Mouse (Mus musculus) olfactory bulb, adult 2 months (tissue): ENCODE measurements around the gene Lacc1. TPM values are rescaled to one million over a fixed set of nuclear protein-coding genes. Genes with fewer than 3 reads are reported as not detected.
"Not testable (repeated sequence)": the region's sequence is repeated elsewhere in the genome, so short reads cannot be mapped to it uniquely, and the experiment has no call there.

Experiments
- H3K27ac ChIP-seq: fragments of 200-500 bp; 2 replicates; pipeline ENCODE4 v1.5.1; 2012; ENCODE audit warnings: low read depth, low read length; ENCODE audit not compliant: insufficient read depth
- H3K4me1 ChIP-seq: fragments of 200-500 bp; 2 replicates; pipeline ENCODE4 v1.6.1; 2012; ENCODE audit warnings: low read length; ENCODE audit not compliant: control insufficient read depth, insufficient read depth
- H3K4me3 ChIP-seq: fragments of 200-500 bp; 2 replicates; pipeline ENCODE4 v1.5.1; 2012; ENCODE audit warnings: mild to moderate bottlenecking, low read depth, low read length, moderate library complexity; ENCODE audit not compliant: insufficient read depth
- CTCF ChIP-seq: fragments of 200-500 bp; IDR thresholded peaks from 2 replicates; pipeline ENCODE4 v1.5.1; 2012; ENCODE audit warnings: low read depth, mild to moderate bottlenecking, low read length, moderate library complexity; ENCODE audit not compliant: insufficient read depth
- POLR2A ChIP-seq: fragments of 200-500 bp; IDR thresholded peaks from 2 replicates; pipeline ENCODE4 v1.6.1; 2012; ENCODE audit warnings: mild to moderate bottlenecking, low read depth, low read length, moderate library complexity; ENCODE audit not compliant: insufficient read depth
- WGBS: fragments of 180-500 bp; shearing (Covaris S2); methylation state at CpG from one replicate; pipeline ENCODE4 v1.1.7; 2018; 5-methylcytosine and 5-hydroxymethylcytosine counted together
- polyA plus RNA-seq: library from polyadenylated mRNA; stranded (reverse); fragments of >200 nt; gene quantifications from 2 replicates; pipeline ENCODE4 v1.2.4, GENCODE M21; 2012; ENCODE audit warnings: low replicate concordance; ENCODE audit not compliant: missing spikeins, insufficient read depth, insufficient read length

The Lacc1 gene
- polyA plus RNA-seq, 1 experiment: not detected

DNA sequence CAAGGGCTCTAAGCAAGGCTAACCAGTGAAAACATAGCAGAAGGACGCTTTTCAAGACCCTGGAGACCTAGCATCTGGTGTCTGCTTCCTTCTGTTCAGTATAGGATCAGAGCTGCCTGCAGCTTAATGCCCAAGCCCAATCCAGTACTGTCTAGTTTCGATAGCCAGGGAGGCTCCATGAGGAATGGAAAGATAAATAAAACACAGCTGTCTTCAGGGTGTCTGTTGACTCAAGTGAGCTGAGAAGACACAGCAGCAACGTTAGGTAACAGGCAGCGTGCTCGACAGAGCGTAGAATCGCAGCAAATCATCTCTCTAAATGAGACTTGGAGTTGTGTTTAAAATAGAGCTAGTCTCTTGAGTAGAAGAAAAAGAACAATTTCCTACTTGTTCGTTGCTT lies 32.0 kb downstream of the Lacc1 start:
- no peak overlapping the region for H3K27ac ChIP-seq
- no peak overlapping the region for H3K4me3 ChIP-seq
- WGBS: 82% methylated on average over 8 of the region's 8 CpGs
- H3K4me1 ChIP-seq: no peaks in the 10 kb centered on the region
- no peak for TF ChIP-seq POLR2A
- no peak for TF ChIP-seq CTCF

DNA sequence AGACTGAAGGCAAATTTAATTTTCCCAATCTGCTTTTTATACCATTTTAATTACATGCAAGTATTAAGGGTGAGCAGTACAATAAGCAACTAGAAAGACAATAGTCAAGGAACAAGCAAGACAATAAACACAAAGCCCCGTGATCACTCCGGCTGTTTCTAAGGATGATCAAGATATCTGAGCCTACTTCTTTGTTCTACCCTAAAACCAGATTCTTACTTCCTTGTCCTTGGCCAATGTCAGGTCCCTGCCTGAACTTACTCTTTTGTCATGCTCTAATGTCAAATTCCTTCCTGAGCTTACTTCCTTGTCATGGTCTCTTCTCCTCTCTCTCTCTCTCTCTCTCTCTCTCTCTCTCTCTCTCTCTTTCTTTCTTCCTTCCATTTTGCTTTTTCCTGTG lies 46.4 kb downstream of the Lacc1 start:
- H3K27ac ChIP-seq, H3K4me3 ChIP-seq, H3K4me1 ChIP-seq: not testable (repeated sequence)
- WGBS: 79% methylated on average over 2 of the region's 2 CpGs

DNA sequence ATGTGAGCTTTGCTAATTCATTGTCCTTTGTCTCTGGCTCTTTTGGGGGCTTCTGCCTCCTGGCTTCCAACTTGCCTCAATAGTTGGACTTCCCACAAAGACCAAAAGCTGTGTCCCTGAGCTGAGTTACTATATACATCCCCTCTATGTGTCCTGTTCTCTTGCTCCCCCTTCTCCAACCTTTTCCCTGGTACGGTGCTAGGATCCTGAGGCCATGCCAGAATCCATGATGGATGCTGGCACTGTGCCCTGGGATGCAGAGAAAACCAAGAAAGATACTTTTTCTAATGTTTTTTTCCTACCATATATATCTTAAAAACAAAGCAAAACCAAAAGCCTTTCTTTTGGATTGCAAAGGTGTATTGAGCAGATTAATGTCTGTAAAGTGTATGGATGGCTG lies 54.9 kb downstream of the Lacc1 start:
- no peaks in the 10 kb centered on the region for H3K4me1 ChIP-seq
- WGBS: 47% methylated on average over 1 of the region's 1 CpGs
- no peak overlapping the region for H3K27ac ChIP-seq
- H3K4me3 ChIP-seq: no peak overlapping the region
- TF ChIP-seq POLR2A (no peak), CTCF (no peak)

DNA sequence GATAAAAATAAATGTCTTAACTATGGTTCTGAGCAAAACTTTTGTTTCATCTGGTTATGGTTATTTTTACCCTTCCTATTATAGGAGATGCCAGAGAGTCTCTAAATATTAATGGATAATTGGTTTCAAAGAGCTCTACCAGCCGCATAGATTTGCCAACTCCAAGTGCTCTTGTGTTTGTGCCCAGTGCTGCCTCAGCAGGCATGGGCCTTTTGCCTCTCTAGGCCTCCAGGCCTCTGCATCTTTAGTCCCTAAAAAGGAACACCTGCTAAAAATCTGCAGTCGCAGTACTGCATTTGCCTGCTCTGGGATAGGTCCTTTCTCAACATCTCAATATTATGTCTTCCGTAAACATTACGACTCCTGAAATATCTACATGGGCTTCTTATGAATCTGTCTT lies 55.5 kb downstream of the Lacc1 start:
- H3K4me1 ChIP-seq: no peaks in the 10 kb centered on the region
- no peak overlapping the region for H3K4me3 ChIP-seq
- H3K27ac ChIP-seq: no peak overlapping the region
- WGBS: 90% methylated on average over 4 of the region's 4 CpGs
- TF ChIP-seq CTCF (no peak), POLR2A (no peak)

DNA sequence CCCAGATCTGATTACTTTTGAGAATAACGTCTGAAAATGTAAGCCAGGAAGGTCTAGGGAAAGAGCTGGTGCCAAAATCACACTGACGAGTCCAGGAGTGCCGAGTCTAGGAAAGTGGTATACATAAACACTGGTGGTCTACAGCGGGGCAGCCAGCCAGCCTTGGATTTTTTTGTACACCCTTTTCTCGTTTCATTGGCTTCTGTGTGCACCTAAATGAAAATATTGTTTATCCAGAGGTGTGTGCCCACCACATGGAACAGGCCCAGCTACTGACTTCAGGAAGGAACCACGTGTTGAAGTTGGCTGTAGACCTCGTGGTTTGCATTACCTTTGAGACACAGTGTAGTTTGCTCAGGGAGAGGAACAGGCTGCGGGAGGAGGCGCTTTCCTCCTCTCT lies 57.1 kb downstream of the Lacc1 start:
- Histone ChIP-seq H3K4me1 (no peaks in the 10 kb centered on the region), H3K27ac (no peak overlapping the region), H3K4me3 (no peak overlapping the region)
- TF ChIP-seq CTCF: no peak
- no peak for TF ChIP-seq POLR2A
- WGBS: 80% methylated on average over 9 of the region's 9 CpGs

Other genes starting within 250 kb of the Lacc1 start
- not detected in 2 replicates for gene Ccdc122, start 132 bp downstream of the Lacc1 start, polyA plus RNA-seq
- gene Enox1, start 119.9 kb upstream of the Lacc1 start, polyA plus RNA-seq: not detected in 2 replicates